Comparison of ENCODE assay signal across 44 mouse cellular contexts in genomic region chr11:102941236-102941635, GRCm38 (mm10). TPM values are rescaled to one million over a fixed set of nuclear protein-coding genes. Genes with fewer than 3 reads are reported as not detected.
"Had no signal": no experiment of that assay in that cellular context is flagged by ENCODE, and none has a peak within 500 bp of the region (broad histone marks: within the 10 kb centered on the region; RNA-seq: fewer than 3 reads in every experiment).

No protein-coding gene starts in this region.

- H3K4me2 ChIP-seq: heart, embryonic 11.5 days; heart, embryonic 12.5 days; heart, embryonic 13.5 days; heart, embryonic 15.5 days; hindbrain, embryonic 12.5 days; hindbrain, embryonic 14.5 days; hindbrain, embryonic 15.5 days; intestine, embryonic 15.5 days; kidney, embryonic 15.5 days had no signal

- H3K27ac ChIP-seq: heart, embryonic 10.5 days; heart, embryonic 13.5 days; heart, embryonic 15.5 days; hindbrain, embryonic 12.5 days; hindbrain, embryonic 14.5 days; hindbrain, embryonic 15.5 days; hindbrain, postnatal 0 days; intestine, embryonic 15.5 days; kidney, embryonic 15.5 days; kidney, postnatal 0 days; layer of hippocampus, adult 2 months; left cerebral cortex, adult 2 months had no signal

- DNase-seq: heart, postnatal 10 days; heart, postnatal 36 days; heart, postnatal 4 days; kidney, adult 11 months; kidney, adult 18-20 months; kidney, adult 2 months; kidney, adult 8-10 months; kidney, postnatal 10 days; kidney, postnatal 14 days; kidney, postnatal 25 days; kidney, postnatal 36 days; kidney, postnatal 4 days; layer of hippocampus, adult 9-11 months; layer of hippocampus, postnatal 36 days had no signal

- H3K36me3 ChIP-seq: heart, embryonic 10.5 days; heart, embryonic 12.5 days; heart, embryonic 13.5 days; heart, embryonic 15.5 days; hindbrain, embryonic 12.5 days; hindbrain, embryonic 15.5 days; intestine, embryonic 15.5 days; kidney, embryonic 15.5 days had no signal

- H3K9ac ChIP-seq: heart, embryonic 12.5 days; heart, embryonic 13.5 days; heart, embryonic 15.5 days; hindbrain, embryonic 12.5 days; hindbrain, embryonic 14.5 days; hindbrain, embryonic 15.5 days; intestine, embryonic 15.5 days; kidney, embryonic 15.5 days had no signal

- ATAC-seq: hindbrain, embryonic 16.5 days; hindbrain, postnatal 0 days; inflammation-experienced regulatory T-cells, adult 6 months; intestine, embryonic 15.5 days; intestine, embryonic 16.5 days; intestine, postnatal 0 days had no signal

- H3K4me3 ChIP-seq: heart, embryonic 10.5 days; heart, embryonic 12.5 days; heart, embryonic 13.5 days; heart, embryonic 15.5 days; hindbrain, embryonic 12.5 days; hindbrain, embryonic 15.5 days; intestine, embryonic 15.5 days; kidney, embryonic 15.5 days; layer of hippocampus, adult 2 months; left cerebral cortex, adult 2 months had no signal

- H3K9me3 ChIP-seq: heart, embryonic 10.5 days; heart, embryonic 12.5 days; heart, embryonic 13.5 days; heart, embryonic 15.5 days; hindbrain, embryonic 12.5 days; hindbrain, embryonic 15.5 days; intestine, embryonic 15.5 days; kidney, embryonic 15.5 days had no signal

RNA-seq across cellular contexts. Expression of gene C1ql1, which starts 5.3 kb away (rescaled TPM):
- total RNA-seq: heart, postnatal 25 days; heart, postnatal 36 days; hematopoietic stem cell, adult 5-6 weeks had no signal
- polyA plus RNA-seq: heart, postnatal 0 days; inflammation-experienced regulatory T-cells, adult 6 months had no signal

RNA-seq across cellular contexts. Expression of gene Kif18b, which starts 16.3 kb away (rescaled TPM):
- total RNA-seq: layer of hippocampus, adult 18-20 months; left cerebral cortex, adult 2 months had no signal

RNA-seq across cellular contexts. Expression of gene Gfap, which starts 40.5 kb away (rescaled TPM):
- polyA plus RNA-seq: hindbrain, embryonic 12.5 days; inflammation-experienced regulatory T-cells, adult 6 months had no signal

RNA-seq across cellular contexts. Expression of gene Fam187a, which starts 56.3 kb away (rescaled TPM):
- total RNA-seq: heart, postnatal 10 days; heart, postnatal 25 days; heart, postnatal 36 days; heart, postnatal 4 days; hematopoietic stem cell, adult 5-6 weeks; hindbrain, postnatal 0 days; layer of hippocampus, postnatal 10 days; layer of hippocampus, postnatal 36 days; left cerebral cortex, adult 2 months had no signal
- polyA plus RNA-seq: heart, embryonic 10.5 days; heart, embryonic 11.5 days; heart, embryonic 12.5 days; heart, embryonic 13.5 days; heart, embryonic 14.5 days; heart, embryonic 15.5 days; heart, embryonic 16.5 days; heart, postnatal 0 days; hindbrain, embryonic 11.5 days; hindbrain, embryonic 12.5 days; hindbrain, embryonic 15.5 days; hindbrain, embryonic 16.5 days; hindbrain, postnatal 0 days; inflammation-experienced regulatory T-cells, adult 6 months; intestine, embryonic 14.5 days; intestine, embryonic 15.5 days; intestine, embryonic 16.5 days; intestine, postnatal 0 days; kidney, adult 2 months; kidney, embryonic 14.5 days; kidney, embryonic 15.5 days; kidney, embryonic 16.5 days; kidney, postnatal 0 days; large intestine, adult 2 months had no signal
